Mouse (Mus musculus) lung, embryonic 14.5 days (tissue): ENCODE measurements around the gene Gopc. TPM values are rescaled to one million over a fixed set of nuclear protein-coding genes. Genes with fewer than 3 reads are reported as not detected.
"Not testable (repeated sequence)": the region's sequence is repeated elsewhere in the genome, so short reads cannot be mapped to it uniquely, and the experiment has no call there.

Experiments used
- ATAC-seq: fragments of 200-750 bp; cut with Nextera tagmentation; 2 replicates; pipeline ENCODE4 v1.8.0; 2017; ENCODE audit warnings: mild to moderate bottlenecking, moderate TSS enrichment, moderate library complexity; ENCODE audit not compliant: insufficient read depth
- DNase-seq: peaks from one replicate; pipeline ENCODE4 v3.0.0-alpha.2; 2015
- H3K27ac ChIP-seq: fragments of 300-500 bp; sonication (generic); 2 replicates; pipeline ENCODE4 v1.5.1; 2014; ENCODE audit warnings: low read depth, mild to moderate bottlenecking, moderate library complexity
- H3K27me3 ChIP-seq: fragments of 300-500 bp; sonication (generic); 2 replicates; pipeline ENCODE4 v1.6.1; 2014; ENCODE audit warnings: low read length, control low read depth; ENCODE audit not compliant: insufficient read depth
- H3K36me3 ChIP-seq: fragments of 300-500 bp; sonication (generic); 2 replicates; pipeline ENCODE4 v1.6.1; 2014; ENCODE audit warnings: control low read depth; ENCODE audit not compliant: insufficient read depth
- H3K4me1 ChIP-seq: fragments of 300-500 bp; sonication (generic); 2 replicates; pipeline ENCODE4 v1.6.1; 2014; ENCODE audit warnings: antibody characterized with exemption, control low read depth; ENCODE audit not compliant: insufficient read depth
- H3K4me2 ChIP-seq: fragments of 300-500 bp; sonication (generic); 2 replicates; pipeline ENCODE4 v1.6.1; 2014; ENCODE audit warnings: mild to moderate bottlenecking
- H3K4me3 ChIP-seq: fragments of 300-500 bp; sonication (generic); 2 replicates; pipeline ENCODE4 v1.5.1; 2014; ENCODE audit warnings: low read depth, low read length
- H3K9ac ChIP-seq: fragments of 300-500 bp; sonication (generic); 2 replicates; pipeline ENCODE4 v1.6.1; 2014
- H3K9me3 ChIP-seq: fragments of 300-500 bp; sonication (generic); 2 replicates; pipeline ENCODE4 v1.6.1; 2016; ENCODE audit warnings: low read depth, low read length, control low read depth
- CTCF ChIP-seq: IDR thresholded peaks from 2 replicates; pipeline ENCODE4 v1.5.1; 2016; ENCODE audit warnings: antibody characterized with exemption, low read depth
- WGBS: fragments of 180-500 bp; shearing (Covaris S2); extraction: QIAGEN DNeasy Blood & Tissue Kit; methylation state at CpG from one replicate; pipeline ENCODE4 v1.1.7; 2014; 5-methylcytosine and 5-hydroxymethylcytosine counted together
- polyA plus RNA-seq: library from polyadenylated mRNA; unstranded; fragments of >200 nt; fragmentation: Nextera tagmentation; extraction: Ambion mirVana; gene quantifications from 2 replicates; pipeline ENCODE4 v1.2.1, GENCODE M21; 2014

Gopc gene
- polyA plus RNA-seq, 1 experiment from 2014 or later = 22.6 TPM

DNA sequence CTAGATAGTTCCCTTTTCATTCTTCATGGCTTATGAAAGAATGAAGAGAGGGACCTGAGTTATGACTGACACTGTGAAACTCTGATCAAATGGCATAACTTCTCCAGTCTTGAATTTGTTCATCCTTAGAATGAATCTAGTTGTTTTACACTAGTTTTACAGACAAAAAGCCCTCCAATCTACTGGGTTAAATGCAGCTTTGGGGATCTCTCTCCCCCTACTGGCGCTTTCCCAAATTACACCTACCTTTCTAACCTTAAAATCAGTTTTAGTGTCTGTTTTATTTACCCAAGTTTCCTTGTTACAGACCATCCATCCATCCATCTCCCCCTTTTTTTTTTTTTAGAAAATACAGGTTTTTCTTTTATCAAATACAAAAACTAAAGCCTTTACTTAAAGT is 50.9 kb downstream of the Gopc start:
- Histone ChIP-seq H3K4me3 (no peak overlapping the region), H3K27me3 (no peaks in the 10 kb centered on the region), H3K36me3 (peaks cover 6% of the 10 kb centered on the region; the same call in 1 of the 2 replicates), H3K9ac (no peak overlapping the region), H3K4me1 (no peaks in the 10 kb centered on the region), H3K27ac (no peak overlapping the region), H3K9me3 (no peaks in the 10 kb centered on the region), H3K4me2 (no peak overlapping the region)
- peak; percentile 78 for DNase-seq
- 0% methylated on average over 1 of the region's 1 CpGs for WGBS
- ATAC-seq = no peak
- TF ChIP-seq CTCF = peak; percentile 74

- Histone ChIP-seq H3K27me3 (no peaks in the 10 kb centered on the region), H3K4me2 (no peak overlapping the region), H3K36me3 (peaks cover 32% of the 10 kb centered on the region), H3K9me3 (no peaks in the 10 kb centered on the region), H3K27ac (no peak overlapping the region), H3K4me1 (no peaks in the 10 kb centered on the region), H3K9ac (no peak overlapping the region), H3K4me3 (no peak overlapping the region)
- DNase-seq = no peak
- no peak for ATAC-seq
- no peak for TF ChIP-seq CTCF
- 87% methylated on average over 3 of the region's 3 CpGs for WGBS
These were observed 60.0 kb downstream of the Gopc start for GRCm38 (mm10) chr10:52321918-52322317.

GRCm38 (mm10) chr10:52319506-52320286 is 62.2 kb downstream of the Gopc start:
- 89% methylated on average over 28 of the region's 28 CpGs for WGBS
- Histone ChIP-seq H3K36me3 (peaks cover 38% of the 10 kb centered on the region), H3K4me1 (no peaks in the 10 kb centered on the region), H3K4me3 (no peak overlapping the region), H3K27me3 (no peaks in the 10 kb centered on the region), H3K27ac (no peak overlapping the region), H3K9ac (no peak overlapping the region), H3K4me2 (no peak overlapping the region), H3K9me3 (no peaks in the 10 kb centered on the region)
- TF ChIP-seq CTCF = no peak
- ATAC-seq (no peak), DNase-seq (no peak)

DNA sequence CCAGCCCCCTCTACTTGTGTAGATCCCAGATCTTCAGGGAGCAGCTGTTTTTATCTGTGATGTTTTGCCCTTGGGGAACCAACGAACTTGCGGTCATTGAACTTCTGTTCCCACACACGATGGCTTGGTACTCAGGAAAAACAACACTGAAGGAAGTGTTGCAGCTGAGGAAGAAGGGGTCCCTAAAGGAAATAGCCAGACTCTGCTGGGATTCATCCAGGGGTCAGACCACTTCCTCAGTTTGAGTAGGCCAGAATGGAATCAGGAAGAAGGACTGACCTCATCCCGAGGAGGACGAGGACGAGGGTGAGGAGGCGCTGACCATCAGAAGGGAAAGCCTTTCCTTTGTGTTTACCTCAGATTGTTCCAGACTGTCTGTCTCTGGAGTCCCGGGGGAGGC is 72.7 kb downstream of the Gopc start:
- peak; percentile 40 for DNase-seq
- H3K4me3 ChIP-seq = no peak overlapping the region
- 74% methylated on average over 8 of the region's 8 CpGs for WGBS
- TF ChIP-seq CTCF = no peak
- no peaks in the 10 kb centered on the region for H3K27me3 ChIP-seq
- H3K36me3 ChIP-seq = peaks cover 15% of the 10 kb centered on the region
- H3K4me1 ChIP-seq = no peaks in the 10 kb centered on the region
- H3K27ac ChIP-seq = no peak overlapping the region
- no peak overlapping the region for H3K9ac ChIP-seq
- H3K9me3 ChIP-seq = no peaks in the 10 kb centered on the region
- ATAC-seq = peak; percentile 44; the same call in 1 of the 2 replicates
- H3K4me2 ChIP-seq = no peak overlapping the region

DNA sequence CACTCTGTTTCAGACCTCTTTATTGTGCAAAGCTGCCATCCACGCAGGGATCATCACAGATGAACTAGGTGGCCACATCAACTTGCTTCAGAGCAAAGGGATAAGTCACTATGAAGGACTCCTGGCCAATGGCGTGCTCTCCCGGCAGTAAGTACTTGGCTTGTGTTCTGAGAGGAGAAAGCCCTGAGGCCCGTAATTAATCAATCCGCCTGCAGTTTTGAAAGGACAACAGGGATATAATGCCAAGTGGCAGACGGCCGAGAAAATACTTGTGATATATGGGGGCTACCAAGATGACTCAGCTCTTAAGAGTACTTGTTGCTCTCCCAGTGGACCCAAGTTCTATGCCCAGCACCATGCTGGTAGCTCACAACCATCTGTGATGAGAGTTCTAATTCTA is 77.3 kb downstream of the Gopc start:
- H3K9me3 ChIP-seq = no peaks in the 10 kb centered on the region
- 0 out of 2 replicates have a peak, but pooled peaks cover 10% of the 10 kb centered on the region for H3K36me3 ChIP-seq
- no peak for TF ChIP-seq CTCF
- no peak overlapping the region for H3K4me2 ChIP-seq
- ATAC-seq (no peak), DNase-seq (no peak)
- no peaks in the 10 kb centered on the region for H3K27me3 ChIP-seq
- H3K27ac ChIP-seq = no peak overlapping the region
- H3K4me3 ChIP-seq = no peak overlapping the region
- 76% methylated on average over 7 of the region's 7 CpGs for WGBS
- H3K4me1 ChIP-seq = no peaks in the 10 kb centered on the region
- no peak overlapping the region for H3K9ac ChIP-seq

- no peak overlapping the region for H3K4me2 ChIP-seq
- no peak overlapping the region for H3K9ac ChIP-seq
- no peaks in the 10 kb centered on the region for H3K9me3 ChIP-seq
- no peak overlapping the region for H3K27ac ChIP-seq
- DNase-seq (no peak), ATAC-seq (no peak)
- no peaks in the 10 kb centered on the region for H3K4me1 ChIP-seq
- no peak for TF ChIP-seq CTCF
- no peak overlapping the region for H3K4me3 ChIP-seq
- H3K27me3 ChIP-seq = no peaks in the 10 kb centered on the region
- H3K36me3 ChIP-seq = 0 out of 2 replicates have a peak, but pooled peaks cover 10% of the 10 kb centered on the region
These were observed 79.7 kb downstream of the Gopc start for GRCm38 (mm10) chr10:52302271-52302670.

GRCm38 (mm10) chr10:52301766-52302165 is 80.2 kb downstream of the Gopc start:
- TF ChIP-seq CTCF = no peak
- ATAC-seq (no peak), DNase-seq (no peak)
- WGBS = 90% methylated on average over 4 of the region's 4 CpGs
- Histone ChIP-seq H3K27ac (no peak overlapping the region), H3K9ac (no peak overlapping the region), H3K4me3 (no peak overlapping the region), H3K36me3 (0 out of 2 replicates have a peak, but pooled peaks cover 10% of the 10 kb centered on the region), H3K4me2 (no peak overlapping the region), H3K27me3 (no peaks in the 10 kb centered on the region), H3K9me3 (no peaks in the 10 kb centered on the region), H3K4me1 (no peaks in the 10 kb centered on the region)

DNA sequence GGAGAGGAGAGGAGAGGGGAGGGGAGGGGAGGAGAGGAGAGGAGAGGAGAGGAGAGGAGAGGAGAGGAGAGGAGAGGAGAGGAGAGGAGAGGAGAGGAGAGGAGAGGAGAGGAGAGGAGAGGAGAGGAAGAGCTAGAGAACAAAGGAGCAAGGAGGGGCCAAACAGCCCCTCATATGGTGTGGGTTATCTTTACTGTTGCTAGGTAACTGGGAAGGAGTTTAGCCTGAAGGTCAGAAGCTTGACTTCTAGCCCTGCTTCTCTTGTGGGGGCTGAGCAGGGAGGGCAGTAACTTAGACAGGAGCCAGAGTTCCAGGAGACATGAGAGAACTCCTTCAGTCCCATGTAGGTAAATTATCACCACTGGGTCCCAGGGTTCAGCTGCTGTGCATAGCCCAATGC is 83.4 kb downstream of the Gopc start:
- not testable (repeated sequence) for DNase-seq, H3K4me2 ChIP-seq, H3K4me1 ChIP-seq, ATAC-seq, H3K27me3 ChIP-seq, H3K9me3 ChIP-seq, H3K27ac ChIP-seq, H3K4me3 ChIP-seq, H3K36me3 ChIP-seq, H3K9ac ChIP-seq
